Mouse (Mus musculus): ENCODE data around the gene Rictor.

DNA sequence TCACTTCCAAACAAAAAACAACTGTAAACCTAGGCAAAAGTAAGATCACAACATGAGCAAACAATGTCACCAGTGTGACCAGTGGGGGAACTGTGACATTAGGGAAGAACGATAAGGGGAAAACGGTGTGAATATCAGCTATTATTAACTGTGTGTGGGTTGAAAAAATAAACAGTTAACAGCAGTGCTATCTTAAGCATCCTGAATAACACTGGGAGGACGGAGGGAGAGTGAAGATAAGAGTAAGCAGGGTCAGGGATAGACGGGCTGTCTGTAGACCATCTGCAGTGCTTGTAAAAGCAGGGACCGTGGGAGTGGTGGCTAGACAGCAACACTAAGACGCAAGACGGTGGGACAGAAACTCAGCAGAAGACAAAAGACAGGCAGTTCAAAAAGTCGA, 35.5 kb downstream of the Rictor start:
- no peak for TF ChIP-seq GATA1 (IDR thresholded peaks at IDR 0.05; ENCODE audit: low read length)
- no peak for TF ChIP-seq TAL1 (IDR thresholded peaks at IDR 0.05; ENCODE audit: low read length)
